Mouse (Mus musculus): Measurements from ENCODE around the gene Pdcd4. TPM values are rescaled to one million over a fixed set of nuclear protein-coding genes. Genes with fewer than 3 reads are reported as not detected.

The Pdcd4 gene
- 68.8 and 72.9 TPM in 2 replicates for polyA plus RNA-seq (2014; fragmentation: Nextera tagmentation; extraction: Ambion mirVana)

GRCm38 (mm10) chr19:53892061-53892460 is at the start of gene Pdcd4:
TSS of gene Pdcd4 (plus strand) at chr19:53892231.
- H3K27me3 ChIP-seq (replicated peaks; ENCODE audit: control insufficient read depth, insufficient read depth, low read length), result no peaks in the 10 kb centered on the region
- 0 out of 2 replicates have a peak within 1 kb of the TSS, but pooled peaks have one; percentile 4 for H3K4me2 ChIP-seq (ENCODE audit: low read length)
- 28% methylated on average over 3 of the region's 3 CpGs for WGBS
- no peak for DNase-seq (ENCODE audit: low spot score)
- no peaks in the 10 kb centered on the region for H3K9me3 ChIP-seq (ENCODE audit: control insufficient read depth, low read length)
- peak; percentile 52; the same call in 1 of the 2 replicates for ATAC-seq (replicated peaks; ENCODE audit: low FRiP score, low TSS enrichment, low read depth)
- peak within 1 kb of the TSS; percentile 80 for H3K27ac ChIP-seq (ENCODE audit: low read depth)
- H3K4me3 ChIP-seq (ENCODE audit: low read depth, low read length), result no peak within 1 kb of the TSS
- H3K36me3 ChIP-seq (ENCODE audit: control insufficient read depth, insufficient read depth, low read length), result no peaks in the 10 kb centered on the region
- no peak within 1 kb of the TSS for H3K9ac ChIP-seq (ENCODE audit: low read length)
- peaks cover 29% of the 10 kb centered on the region for H3K4me1 ChIP-seq (replicated peaks; ENCODE audit: control insufficient read depth, insufficient read depth, low read length)

GRCm38 (mm10) chr19:53843972-53844371 is 48.1 kb upstream of the Pdcd4 start:
- H3K27me3 ChIP-seq (replicated peaks; ENCODE audit: control insufficient read depth, insufficient read depth, low read length), result no peaks in the 10 kb centered on the region
- H3K9me3 ChIP-seq (ENCODE audit: control insufficient read depth, low read length), result no peaks in the 10 kb centered on the region
- ATAC-seq (replicated peaks; ENCODE audit: low FRiP score, low TSS enrichment, low read depth) (no peak), DNase-seq (ENCODE audit: low spot score) (no peak)
- WGBS, result 89% methylated on average over 8 of the region's 8 CpGs
- no peak overlapping the region for H3K9ac ChIP-seq (ENCODE audit: low read length)
- H3K27ac ChIP-seq (ENCODE audit: low read depth), result no peak overlapping the region
- no peaks in the 10 kb centered on the region for H3K4me1 ChIP-seq (replicated peaks; ENCODE audit: control insufficient read depth, insufficient read depth, low read length)
- H3K36me3 ChIP-seq (ENCODE audit: control insufficient read depth, insufficient read depth, low read length), result no peaks in the 10 kb centered on the region
- no peak overlapping the region for H3K4me3 ChIP-seq (ENCODE audit: low read depth, low read length)
- H3K4me2 ChIP-seq (ENCODE audit: low read length), result no peak overlapping the region

- no peaks in the 10 kb centered on the region for H3K9me3 ChIP-seq (ENCODE audit: control insufficient read depth, low read length)
- no peaks in the 10 kb centered on the region for H3K27me3 ChIP-seq (replicated peaks; ENCODE audit: control insufficient read depth, insufficient read depth, low read length)
- no peak overlapping the region for H3K4me3 ChIP-seq (ENCODE audit: low read depth, low read length)
- H3K27ac ChIP-seq (ENCODE audit: low read depth), result peak overlapping the region; percentile 57
- peaks cover 17% of the 10 kb centered on the region for H3K4me1 ChIP-seq (replicated peaks; ENCODE audit: control insufficient read depth, insufficient read depth, low read length)
- no peak overlapping the region for H3K9ac ChIP-seq (ENCODE audit: low read length)
- H3K36me3 ChIP-seq (ENCODE audit: control insufficient read depth, insufficient read depth, low read length), result no peaks in the 10 kb centered on the region
- 74% methylated on average over 10 of the region's 10 CpGs for WGBS
- ATAC-seq (replicated peaks; ENCODE audit: low FRiP score, low TSS enrichment, low read depth), result peak; percentile 72; the same call in 1 of the 2 replicates
- DNase-seq (ENCODE audit: low spot score), result no peak
- H3K4me2 ChIP-seq (ENCODE audit: low read length), result no peak overlapping the region
These were observed 43.6 kb upstream of the Pdcd4 start for GRCm38 (mm10) chr19:53848272-53848995.

GRCm38 (mm10) chr19:53850166-53850922 is 41.7 kb upstream of the Pdcd4 start:
- H3K4me1 ChIP-seq (replicated peaks; ENCODE audit: control insufficient read depth, insufficient read depth, low read length), result peaks cover 17% of the 10 kb centered on the region
- no peak for DNase-seq (ENCODE audit: low spot score)
- H3K27me3 ChIP-seq (replicated peaks; ENCODE audit: control insufficient read depth, insufficient read depth, low read length), result no peaks in the 10 kb centered on the region
- peak overlapping the region; percentile 20; the same call in 1 of the 2 replicates for H3K4me2 ChIP-seq (ENCODE audit: low read length)
- H3K9ac ChIP-seq (ENCODE audit: low read length), result no peak overlapping the region
- H3K4me3 ChIP-seq (ENCODE audit: low read depth, low read length), result no peak overlapping the region
- H3K36me3 ChIP-seq (ENCODE audit: control insufficient read depth, insufficient read depth, low read length), result no peaks in the 10 kb centered on the region
- H3K9me3 ChIP-seq (ENCODE audit: control insufficient read depth, low read length), result no peaks in the 10 kb centered on the region
- WGBS, result 52% methylated on average over 18 of the region's 18 CpGs
- H3K27ac ChIP-seq (ENCODE audit: low read depth), result peak overlapping the region; percentile 33; the same call in 1 of the 2 replicates
- no peak for ATAC-seq (replicated peaks; ENCODE audit: low FRiP score, low TSS enrichment, low read depth)

DNA sequence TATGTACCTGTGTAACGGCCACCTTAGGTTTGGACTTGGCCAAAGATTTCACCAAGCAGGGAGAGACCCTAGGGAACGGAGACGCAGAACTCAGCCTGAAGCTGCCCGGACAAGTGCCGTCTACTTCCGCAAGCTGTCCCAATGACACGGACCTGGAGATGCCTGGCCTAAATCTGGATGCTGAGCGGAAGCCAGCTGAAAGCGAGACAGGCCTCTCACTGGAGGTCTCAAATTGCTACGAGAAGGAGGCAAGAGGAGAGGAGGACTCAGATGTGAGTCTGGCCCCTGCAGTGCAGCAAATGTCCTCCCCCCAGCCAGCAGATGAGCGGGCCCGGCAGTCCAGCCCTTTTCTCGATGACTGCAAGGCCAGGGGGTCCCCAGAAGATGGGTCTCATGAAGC is 40.7 kb upstream of the Pdcd4 start:
- Histone ChIP-seq H3K27me3 (replicated peaks; ENCODE audit: control insufficient read depth, insufficient read depth, low read length) (no peaks in the 10 kb centered on the region), H3K9me3 (ENCODE audit: control insufficient read depth, low read length) (no peaks in the 10 kb centered on the region), H3K4me2 (ENCODE audit: low read length) (no peak overlapping the region), H3K4me3 (ENCODE audit: low read depth, low read length) (no peak overlapping the region), H3K9ac (ENCODE audit: low read length) (no peak overlapping the region), H3K27ac (ENCODE audit: low read depth) (no peak overlapping the region), H3K4me1 (replicated peaks; ENCODE audit: control insufficient read depth, insufficient read depth, low read length) (peaks cover 17% of the 10 kb centered on the region), H3K36me3 (ENCODE audit: control insufficient read depth, insufficient read depth, low read length) (no peaks in the 10 kb centered on the region)
- ATAC-seq (replicated peaks; ENCODE audit: low FRiP score, low TSS enrichment, low read depth) (no peak), DNase-seq (ENCODE audit: low spot score) (no peak)
- WGBS, result 89% methylated on average over 13 of the region's 13 CpGs

GRCm38 (mm10) chr19:53851826-53852698 is 40.0 kb upstream of the Pdcd4 start:
- WGBS, result 89% methylated on average over 14 of the region's 14 CpGs
- no peak overlapping the region for H3K4me2 ChIP-seq (ENCODE audit: low read length)

DNA sequence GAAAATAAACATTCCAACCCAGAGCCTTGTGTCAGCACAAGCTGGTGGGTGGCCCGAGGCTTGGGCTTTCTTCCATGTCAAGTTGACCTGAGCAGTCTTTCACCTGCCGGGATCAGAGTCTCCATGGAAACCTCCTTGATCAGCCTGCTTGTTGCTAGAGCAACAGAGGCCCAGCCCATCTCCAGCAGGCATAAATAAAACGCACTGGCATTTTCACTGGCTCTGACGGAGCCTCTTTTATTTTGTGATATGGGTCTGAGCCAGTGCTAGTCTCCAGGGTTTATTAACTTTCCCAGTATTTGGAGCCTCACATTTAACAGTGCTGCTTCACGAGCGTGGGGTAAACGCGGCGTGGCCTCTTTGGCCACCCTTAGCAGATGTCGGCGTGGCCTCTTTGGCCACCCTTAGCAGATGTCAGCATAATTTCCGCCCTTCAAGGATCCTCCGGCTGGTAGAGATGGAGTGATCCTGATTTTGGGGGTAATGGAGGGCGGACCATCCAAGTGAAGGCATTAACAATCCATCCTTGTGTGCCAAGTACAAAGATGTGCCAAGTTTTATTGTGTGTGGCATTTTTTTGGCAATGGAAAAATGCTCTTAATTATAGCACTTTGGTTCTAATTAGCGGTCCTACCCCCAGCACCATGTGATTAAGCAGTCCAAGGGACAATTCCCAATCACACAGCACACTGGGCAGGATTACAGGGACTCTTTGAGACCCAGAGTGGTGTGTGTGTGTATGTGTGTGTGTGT is 39.2 kb upstream of the Pdcd4 start:
- Histone ChIP-seq H3K4me2 (ENCODE audit: low read length) (0 out of 2 replicates have a peak overlapping the region, but pooled peaks have one; percentile 11), H3K9me3 (ENCODE audit: control insufficient read depth, low read length) (no peaks in the 10 kb centered on the region), H3K36me3 (ENCODE audit: control insufficient read depth, insufficient read depth, low read length) (no peaks in the 10 kb centered on the region), H3K4me1 (replicated peaks; ENCODE audit: control insufficient read depth, insufficient read depth, low read length) (peaks cover 17% of the 10 kb centered on the region), H3K9ac (ENCODE audit: low read length) (no peak overlapping the region), H3K4me3 (ENCODE audit: low read depth, low read length) (no peak overlapping the region), H3K27me3 (replicated peaks; ENCODE audit: control insufficient read depth, insufficient read depth, low read length) (no peaks in the 10 kb centered on the region), H3K27ac (ENCODE audit: low read depth) (peak overlapping the region; percentile 38; the same call in 1 of the 2 replicates)
- DNase-seq (ENCODE audit: low spot score) (peak; percentile 69), ATAC-seq (replicated peaks; ENCODE audit: low FRiP score, low TSS enrichment, low read depth) (peak; percentile 57; the same call in 1 of the 2 replicates)
- WGBS, result 47% methylated on average over 15 of the region's 15 CpGs

More at GRCm38 (mm10) chr19:53851826-53852698, 40.0 kb upstream of the Pdcd4 start:
- no peak for DNase-seq (ENCODE audit: low spot score)
- Histone ChIP-seq H3K9me3 (ENCODE audit: control insufficient read depth, low read length) (no peaks in the 10 kb centered on the region), H3K4me3 (ENCODE audit: low read depth, low read length) (no peak overlapping the region), H3K9ac (ENCODE audit: low read length) (no peak overlapping the region), H3K36me3 (ENCODE audit: control insufficient read depth, insufficient read depth, low read length) (no peaks in the 10 kb centered on the region), H3K27ac (ENCODE audit: low read depth) (no peak overlapping the region), H3K27me3 (replicated peaks; ENCODE audit: control insufficient read depth, insufficient read depth, low read length) (no peaks in the 10 kb centered on the region), H3K4me1 (replicated peaks; ENCODE audit: control insufficient read depth, insufficient read depth, low read length) (peaks cover 17% of the 10 kb centered on the region)
- ATAC-seq (replicated peaks; ENCODE audit: low FRiP score, low TSS enrichment, low read depth), result no peak
